Mouse (Mus musculus): Measurements from ENCODE around the gene Itga10. TPM values are rescaled to one million over a fixed set of nuclear protein-coding genes. Genes with fewer than 3 reads are reported as not detected.

The Itga10 gene
- polyA plus RNA-seq, 1 experiment from 2014 or later, result 1.1 TPM

GRCm38 (mm10) chr3:96706217-96706616 is 60.8 kb downstream of the Itga10 start:
- H3K9me3 ChIP-seq, result no peaks in the 10 kb centered on the region
- no peak overlapping the region for H3K4me2 ChIP-seq
- no peak overlapping the region for H3K4me3 ChIP-seq
- ATAC-seq (ENCODE audit: low read depth), result no peak
- H3K9ac ChIP-seq, result no peak overlapping the region
- peaks cover 64% of the 10 kb centered on the region for H3K36me3 ChIP-seq
- peaks cover 12% of the 10 kb centered on the region; the same call in 1 of the 2 replicates for H3K4me1 ChIP-seq (replicated peaks)
- 96% methylated on average over 11 of the region's 11 CpGs for WGBS
- H3K27ac ChIP-seq (replicated peaks), result no peak overlapping the region
- peaks cover 8% of the 10 kb centered on the region; the same call in 1 of the 2 replicates for H3K27me3 ChIP-seq

- WGBS, result 85% methylated on average over 7 of the region's 7 CpGs
- Histone ChIP-seq H3K36me3 (peaks cover 64% of the 10 kb centered on the region), H3K4me1 (replicated peaks) (peaks cover 12% of the 10 kb centered on the region; the same call in 1 of the 2 replicates), H3K27ac (replicated peaks) (no peak overlapping the region), H3K4me2 (no peak overlapping the region), H3K27me3 (peaks cover 8% of the 10 kb centered on the region; the same call in 1 of the 2 replicates), H3K4me3 (no peak overlapping the region), H3K9ac (no peak overlapping the region), H3K9me3 (no peaks in the 10 kb centered on the region)
- no peak for ATAC-seq (ENCODE audit: low read depth)
Measured at GRCm38 (mm10) chr3:96706984-96707383, 61.6 kb downstream of the Itga10 start.

- H3K27ac ChIP-seq (replicated peaks), result no peak within 1 kb of the TSS
- H3K4me1 ChIP-seq (replicated peaks), result peaks cover 12% of the 10 kb centered on the region; the same call in 1 of the 2 replicates
- H3K9ac ChIP-seq, result peak within 1 kb of the TSS; percentile 74
- peak; percentile 83 for ATAC-seq (ENCODE audit: low read depth)
- peak within 1 kb of the TSS; percentile 84 for H3K4me2 ChIP-seq
- H3K27me3 ChIP-seq, result peaks cover 8% of the 10 kb centered on the region; the same call in 1 of the 2 replicates
- H3K9me3 ChIP-seq, result no peaks in the 10 kb centered on the region
- H3K4me3 ChIP-seq, result peak within 1 kb of the TSS; percentile 45
- 6% methylated on average over 42 of the region's 42 CpGs for WGBS
- H3K36me3 ChIP-seq, result peaks cover 67% of the 10 kb centered on the region
Measured at GRCm38 (mm10) chr3:96707903-96708683, 62.7 kb downstream of the Itga10 start, which contains the start of gene Nudt17. Gene Nudt17, minus strand, starts transcription at chr3:96708562.

- Histone ChIP-seq H3K27me3 (peaks cover 8% of the 10 kb centered on the region; the same call in 1 of the 2 replicates), H3K4me3 (no peak overlapping the region), H3K27ac (replicated peaks) (no peak overlapping the region), H3K9ac (peak overlapping the region; percentile 74), H3K36me3 (peaks cover 67% of the 10 kb centered on the region), H3K9me3 (no peaks in the 10 kb centered on the region), H3K4me2 (peak overlapping the region; percentile 84), H3K4me1 (replicated peaks) (peaks cover 12% of the 10 kb centered on the region; the same call in 1 of the 2 replicates)
- 47% methylated on average over 2 of the region's 2 CpGs for WGBS
- no peak for ATAC-seq (ENCODE audit: low read depth)
Measured at GRCm38 (mm10) chr3:96708684-96709064, 63.3 kb downstream of the Itga10 start.

Other genes with a start within 250 kb of the Itga10 start
- not detected in 2 replicates for gene BC107364, start 193.3 kb upstream of the Itga10 start, polyA plus RNA-seq (2015; fragmentation: Nextera tagmentation; extraction: Ambion mirVana)
- 1.0 and 1.4 TPM in 2 replicates for gene Hfe2, start 120.4 kb upstream of the Itga10 start, polyA plus RNA-seq (2015; fragmentation: Nextera tagmentation; extraction: Ambion mirVana)
- gene Txnip, start 87.6 kb upstream of the Itga10 start, polyA plus RNA-seq (2015; fragmentation: Nextera tagmentation; extraction: Ambion mirVana), result 74.7 and 78.0 TPM in 2 replicates
- 1.2 and 1.8 TPM in 2 replicates for gene Gm16253, start 68.6 kb upstream of the Itga10 start, polyA plus RNA-seq (2015; fragmentation: Nextera tagmentation; extraction: Ambion mirVana)
- gene Polr3gl, start 51.4 kb upstream of the Itga10 start, polyA plus RNA-seq (2015; fragmentation: Nextera tagmentation; extraction: Ambion mirVana), result 41.0 and 42.8 TPM in 2 replicates
- 11.0 and 12.6 TPM in 2 replicates for gene Ankrd34a, start 48.9 kb upstream of the Itga10 start, polyA plus RNA-seq (2015; fragmentation: Nextera tagmentation; extraction: Ambion mirVana)
- 6.0 and 7.6 TPM in 2 replicates for gene Lix1l, start 44.4 kb upstream of the Itga10 start, polyA plus RNA-seq (2015; fragmentation: Nextera tagmentation; extraction: Ambion mirVana)
- gene Rbm8a, start 15.7 kb upstream of the Itga10 start, polyA plus RNA-seq (2015; fragmentation: Nextera tagmentation; extraction: Ambion mirVana), result 113 and 118 TPM in 2 replicates
- gene Pex11b, start 10.2 kb upstream of the Itga10 start, polyA plus RNA-seq (2015; fragmentation: Nextera tagmentation; extraction: Ambion mirVana), result 49.4 and 51.3 TPM in 2 replicates
- 0.10 and 0.25 TPM in 2 replicates for gene Gm42957, start 10.1 kb upstream of the Itga10 start, polyA plus RNA-seq (2015; fragmentation: Nextera tagmentation; extraction: Ambion mirVana)
- 0.46 and 0.72 TPM in 2 replicates for gene Ankrd35, start 24.5 kb downstream of the Itga10 start, polyA plus RNA-seq (2015; fragmentation: Nextera tagmentation; extraction: Ambion mirVana)
- gene Pias3, start 50.8 kb downstream of the Itga10 start, polyA plus RNA-seq (2015; fragmentation: Nextera tagmentation; extraction: Ambion mirVana), result 31.2 and 34.6 TPM in 2 replicates
- 16.2 and 17.2 TPM in 2 replicates for gene Nudt17, start 63.0 kb downstream of the Itga10 start, polyA plus RNA-seq (2015; fragmentation: Nextera tagmentation; extraction: Ambion mirVana)
- 31.7 and 38.0 TPM in 2 replicates for gene Polr3c, start 82.0 kb downstream of the Itga10 start, polyA plus RNA-seq (2015; fragmentation: Nextera tagmentation; extraction: Ambion mirVana)
- gene Rnf115, start 82.1 kb downstream of the Itga10 start, polyA plus RNA-seq (2015; fragmentation: Nextera tagmentation; extraction: Ambion mirVana), result 76.6 and 79.9 TPM in 2 replicates
- gene Pdzk1, start 183.7 kb downstream of the Itga10 start, polyA plus RNA-seq (2015; fragmentation: Nextera tagmentation; extraction: Ambion mirVana), result 0.08 TPM in 1 of 2 replicates, not detected in the other
- gene Cd160, start 183.8 kb downstream of the Itga10 start, polyA plus RNA-seq (2015; fragmentation: Nextera tagmentation; extraction: Ambion mirVana), result 0.14 and 0.23 TPM in 2 replicates

All from neural tube, embryonic 13.5 days (tissue).